Mouse (Mus musculus): ENCODE measurements around the gene Pdhb.

The Pdhb gene

GRCm38 (mm10) chr14:8172507-8173410 is at the start of gene Pdhb:
TSS of gene Pdhb (minus strand) at chr14:8173025.
- peak; percentile 99 for DNase-seq (ENCODE audit: low read depth, low spot score)

GRCm38 (mm10) chr14:8222561-8222960 is 49.7 kb upstream of the Pdhb start:
- no peak for DNase-seq (ENCODE audit: low read depth, low spot score)

GRCm38 (mm10) chr14:8220912-8221311 is 48.1 kb upstream of the Pdhb start:
- DNase-seq (ENCODE audit: low read depth, low spot score): no peak

- DNase-seq (ENCODE audit: low read depth, low spot score): peak; percentile 29
Observed at GRCm38 (mm10) chr14:8220306-8220705, 47.5 kb upstream of the Pdhb start.

- DNase-seq (ENCODE audit: low read depth, low spot score): no peak
Observed at GRCm38 (mm10) chr14:8219876-8220275, 47.1 kb upstream of the Pdhb start.

- peak; percentile 87 for DNase-seq (ENCODE audit: low read depth, low spot score)
Observed at GRCm38 (mm10) chr14:8218730-8219380, 46.0 kb upstream of the Pdhb start.

GRCm38 (mm10) chr14:8218238-8218637 is 45.4 kb upstream of the Pdhb start:
- no peak for DNase-seq (ENCODE audit: low read depth, low spot score)

GRCm38 (mm10) chr14:8216100-8216499 is 43.3 kb upstream of the Pdhb start:
- no peak for DNase-seq (ENCODE audit: low read depth, low spot score)

- DNase-seq (ENCODE audit: low read depth, low spot score): peak; percentile 60
Observed at GRCm38 (mm10) chr14:8215208-8215778, 42.5 kb upstream of the Pdhb start.

- DNase-seq (ENCODE audit: low read depth, low spot score): peak; percentile 22
Observed at GRCm38 (mm10) chr14:8214299-8215207, 41.7 kb upstream of the Pdhb start.

- peak; percentile 95 for DNase-seq (ENCODE audit: low read depth, low spot score)
Observed at GRCm38 (mm10) chr14:8213803-8214224, 41.0 kb upstream of the Pdhb start, which contains the start of gene Kctd6. TSS of gene Kctd6 (plus strand) at chr14:8214140.

- DNase-seq (ENCODE audit: low read depth, low spot score): no peak
Observed at GRCm38 (mm10) chr14:8212996-8213395, 40.2 kb upstream of the Pdhb start.

- DNase-seq (ENCODE audit: low read depth, low spot score): no peak
Observed at GRCm38 (mm10) chr14:8209896-8210295, 37.1 kb upstream of the Pdhb start.

GRCm38 (mm10) chr14:8208876-8209275 is 36.1 kb upstream of the Pdhb start:
- DNase-seq (ENCODE audit: low read depth, low spot score): no peak

- DNase-seq (ENCODE audit: low read depth, low spot score): no peak
Observed at GRCm38 (mm10) chr14:8207543-8207942, 34.7 kb upstream of the Pdhb start.

GRCm38 (mm10) chr14:8207105-8207504 is 34.3 kb upstream of the Pdhb start:
- DNase-seq (ENCODE audit: low read depth, low spot score): peak; percentile 80

- DNase-seq (ENCODE audit: low read depth, low spot score): no peak
Observed at GRCm38 (mm10) chr14:8206179-8206910, 33.5 kb upstream of the Pdhb start.

GRCm38 (mm10) chr14:8201715-8202114 is 28.9 kb upstream of the Pdhb start:
- peak; percentile 25 for DNase-seq (ENCODE audit: low read depth, low spot score)

- DNase-seq (ENCODE audit: low read depth, low spot score): no peak
Observed at GRCm38 (mm10) chr14:8200769-8201168, 27.9 kb upstream of the Pdhb start.

- no peak for DNase-seq (ENCODE audit: low read depth, low spot score)
Observed at GRCm38 (mm10) chr14:8192727-8193126, 19.9 kb upstream of the Pdhb start.

All from ES-CJ7 (cell line).